Mouse (Mus musculus) embryonic facial prominence, embryonic 13.5 days (tissue): ENCODE measurements at regions not wholly inside any gene's neighbourhood (a gene's known extent, or its start where the extent isn't known, plus 50 kb on each side); places are given as distances from the start of the nearest gene placed in this dataset.
A peak's percentile ranks its signal among the peaks of the same experiment; 100 is the strongest.
"Not testable (repeated sequence)": the region's sequence is repeated elsewhere in the genome, so short reads cannot be mapped to it uniquely, and the experiment has no call there.

Source experiments
- ATAC-seq: fragments of 200-750 bp; cut with Nextera tagmentation; 2 replicates; pipeline ENCODE4 v1.8.0; 2017; ENCODE audit warnings: low read depth; ENCODE audit not compliant: insufficient number of reproducible peaks, insufficient read depth, low FRiP score, low TSS enrichment
- H3K27ac ChIP-seq: fragments of 300-500 bp; sonication (generic); 2 replicates; pipeline ENCODE4 v1.5.1; 2015; ENCODE audit warnings: moderate library complexity, mild to moderate bottlenecking, inconsistent platforms
- H3K27me3 ChIP-seq: fragments of 300-500 bp; sonication (generic); 2 replicates; pipeline ENCODE4 v1.6.1; 2015; ENCODE audit warnings: mild to moderate bottlenecking, inconsistent platforms
- H3K36me3 ChIP-seq: fragments of 300-500 bp; sonication (generic); 2 replicates; pipeline ENCODE4 v1.6.1; 2015; ENCODE audit warnings: mild to moderate bottlenecking, inconsistent platforms
- H3K4me1 ChIP-seq: fragments of 300-500 bp; sonication (generic); 2 replicates; pipeline ENCODE4 v1.6.1; 2015; ENCODE audit warnings: inconsistent platforms
- H3K4me2 ChIP-seq: fragments of 300-500 bp; sonication (generic); 2 replicates; pipeline ENCODE4 v1.6.1; 2015; ENCODE audit warnings: moderate library complexity, mild to moderate bottlenecking, inconsistent platforms
- H3K4me3 ChIP-seq: fragments of 300-500 bp; sonication (generic); 2 replicates; pipeline ENCODE4 v1.5.1; 2015; ENCODE audit warnings: mild to moderate bottlenecking, inconsistent platforms
- H3K9ac ChIP-seq: fragments of 300-500 bp; sonication (generic); 2 replicates; pipeline ENCODE4 v1.6.1; 2015; ENCODE audit warnings: mild to moderate bottlenecking, inconsistent platforms
- H3K9me3 ChIP-seq: fragments of 300-500 bp; sonication (generic); 2 replicates; pipeline ENCODE4 v1.6.1; 2016; ENCODE audit warnings: inconsistent platforms
- WGBS: fragments of 180-500 bp; shearing (Covaris S2); methylation state at CpG from one replicate; pipeline ENCODE4 v1.1.7; 2015; ENCODE audit warnings: mixed read lengths; 5-methylcytosine and 5-hydroxymethylcytosine counted together

GRCm38 (mm10) chr9:32958716-32959115 is 322.7 kb downstream of the Ets1 start:
- Histone ChIP-seq H3K9ac (no peak overlapping the region), H3K4me1 (peaks cover 4% of the 10 kb centered on the region; the same call in 1 of the 2 replicates), H3K27me3 (no peaks in the 10 kb centered on the region), H3K4me2 (no peak overlapping the region), H3K4me3 (no peak overlapping the region), H3K36me3 (no peaks in the 10 kb centered on the region), H3K27ac (no peak overlapping the region), H3K9me3 (no peaks in the 10 kb centered on the region)
- ATAC-seq: no peak
- WGBS: 60% methylated on average over 3 of the region's 3 CpGs

DNA sequence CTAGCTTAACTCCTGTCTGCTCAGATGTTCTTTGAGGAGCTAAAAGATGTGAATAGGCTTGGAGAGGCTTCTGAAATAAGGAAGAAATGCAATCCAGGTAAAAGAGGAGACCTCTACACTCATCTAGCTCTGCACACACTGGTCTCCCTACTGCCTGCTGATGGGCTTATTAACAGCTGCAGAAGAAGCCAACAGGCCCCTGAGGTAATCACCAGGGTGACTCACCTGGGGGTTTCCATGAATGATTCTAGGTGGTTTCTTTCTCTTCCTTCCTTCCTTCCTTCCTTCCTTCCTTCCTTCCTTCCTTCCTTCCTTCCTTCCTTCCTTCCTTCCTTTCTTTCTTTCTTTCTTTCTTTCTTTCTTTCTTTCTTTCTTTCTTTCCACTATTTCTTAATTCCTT is 323.4 kb downstream of the Ets1 start:
- not testable (repeated sequence) for H3K4me1 ChIP-seq, ATAC-seq, H3K36me3 ChIP-seq, H3K4me3 ChIP-seq, H3K27me3 ChIP-seq, H3K27ac ChIP-seq, H3K4me2 ChIP-seq, H3K9ac ChIP-seq, H3K9me3 ChIP-seq

DNA sequence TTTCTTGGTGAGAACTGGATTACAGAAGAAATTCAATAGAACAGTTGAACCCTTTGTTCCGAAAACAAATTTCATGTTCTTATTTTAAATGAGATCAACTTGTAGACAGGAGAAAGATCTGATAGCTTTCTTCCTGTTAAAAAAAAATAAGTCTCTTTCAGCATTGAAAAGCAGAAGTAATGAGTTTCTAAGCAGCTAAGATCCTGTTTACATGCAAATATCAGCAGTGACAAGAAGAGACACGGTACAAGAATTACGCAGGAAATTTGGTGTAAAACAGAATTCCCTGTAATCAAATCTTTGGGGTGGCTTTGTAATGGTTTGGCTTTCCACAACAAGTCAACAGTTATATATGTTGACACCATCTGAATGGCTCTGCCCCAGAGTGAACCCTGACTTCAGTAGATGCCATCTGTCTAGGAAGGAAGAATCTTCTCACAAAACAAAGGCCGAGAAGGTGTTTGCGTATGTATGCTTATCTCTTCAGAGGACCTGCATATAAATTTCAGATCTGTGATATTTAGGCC is 326.7 kb downstream of the Ets1 start:
- Histone ChIP-seq H3K4me3 (no peak overlapping the region), H3K4me1 (peaks cover 4% of the 10 kb centered on the region; the same call in 1 of the 2 replicates), H3K9me3 (no peaks in the 10 kb centered on the region), H3K4me2 (no peak overlapping the region), H3K36me3 (no peaks in the 10 kb centered on the region), H3K27me3 (no peaks in the 10 kb centered on the region), H3K27ac (no peak overlapping the region), H3K9ac (no peak overlapping the region)
- WGBS: 84% methylated on average over 5 of the region's 5 CpGs
- no peak for ATAC-seq

GRCm38 (mm10) chr9:32968446-32968845 is 332.4 kb downstream of the Ets1 start:
- H3K4me3 ChIP-seq: no peak overlapping the region
- no peak overlapping the region for H3K27ac ChIP-seq
- no peak overlapping the region for H3K9ac ChIP-seq
- no peak for ATAC-seq
- H3K36me3 ChIP-seq: no peaks in the 10 kb centered on the region
- no peaks in the 10 kb centered on the region for H3K9me3 ChIP-seq
- peaks cover 19% of the 10 kb centered on the region for H3K4me1 ChIP-seq
- H3K27me3 ChIP-seq: no peaks in the 10 kb centered on the region
- H3K4me2 ChIP-seq: no peak overlapping the region
- 40% methylated on average over 2 of the region's 2 CpGs for WGBS

DNA sequence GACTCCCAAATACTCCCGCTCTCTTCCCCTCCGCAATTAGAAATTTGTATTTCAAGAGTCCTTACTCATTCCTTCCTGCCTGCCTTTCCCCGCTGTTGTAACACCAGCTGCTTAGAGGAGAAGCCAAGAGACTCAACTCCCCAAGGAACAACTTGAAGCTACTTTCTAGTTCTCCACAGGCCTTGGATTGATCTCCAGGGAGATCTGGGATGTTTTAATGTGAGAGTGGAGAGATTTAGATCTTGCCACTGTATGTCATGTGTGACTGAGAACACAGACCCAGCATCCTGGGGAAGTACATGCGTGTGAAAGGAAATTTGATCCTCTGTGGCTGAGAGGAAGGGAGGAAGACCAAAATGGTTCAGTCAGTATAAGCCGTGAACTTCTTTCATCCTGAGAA is 335.4 kb downstream of the Ets1 start:
- H3K27me3 ChIP-seq: no peaks in the 10 kb centered on the region
- H3K9me3 ChIP-seq: no peaks in the 10 kb centered on the region
- ATAC-seq: no peak
- H3K4me1 ChIP-seq: peaks cover 22% of the 10 kb centered on the region
- no peaks in the 10 kb centered on the region for H3K36me3 ChIP-seq
- no peak overlapping the region for H3K27ac ChIP-seq
- no peak overlapping the region for H3K9ac ChIP-seq
- H3K4me2 ChIP-seq: no peak overlapping the region
- WGBS: 59% methylated on average over 5 of the region's 5 CpGs
- no peak overlapping the region for H3K4me3 ChIP-seq

- Histone ChIP-seq H3K27me3 (no peaks in the 10 kb centered on the region), H3K27ac (no peak overlapping the region), H3K9me3 (no peaks in the 10 kb centered on the region), H3K4me2 (no peak overlapping the region), H3K9ac (no peak overlapping the region), H3K36me3 (no peaks in the 10 kb centered on the region), H3K4me1 (peaks cover 22% of the 10 kb centered on the region), H3K4me3 (no peak overlapping the region)
- WGBS: 81% methylated on average over 7 of the region's 7 CpGs
- ATAC-seq: no peak
Observed at GRCm38 (mm10) chr9:32971926-32972325, 335.9 kb downstream of the Ets1 start.

- ATAC-seq: no peak
- Histone ChIP-seq H3K4me2 (no peak overlapping the region), H3K9me3 (no peaks in the 10 kb centered on the region), H3K9ac (no peak overlapping the region), H3K27me3 (no peaks in the 10 kb centered on the region), H3K27ac (no peak overlapping the region), H3K4me1 (peaks cover 22% of the 10 kb centered on the region), H3K4me3 (no peak overlapping the region), H3K36me3 (no peaks in the 10 kb centered on the region)
- 69% methylated on average over 7 of the region's 7 CpGs for WGBS
Observed at GRCm38 (mm10) chr9:32972431-32973052, 336.5 kb downstream of the Ets1 start.

DNA sequence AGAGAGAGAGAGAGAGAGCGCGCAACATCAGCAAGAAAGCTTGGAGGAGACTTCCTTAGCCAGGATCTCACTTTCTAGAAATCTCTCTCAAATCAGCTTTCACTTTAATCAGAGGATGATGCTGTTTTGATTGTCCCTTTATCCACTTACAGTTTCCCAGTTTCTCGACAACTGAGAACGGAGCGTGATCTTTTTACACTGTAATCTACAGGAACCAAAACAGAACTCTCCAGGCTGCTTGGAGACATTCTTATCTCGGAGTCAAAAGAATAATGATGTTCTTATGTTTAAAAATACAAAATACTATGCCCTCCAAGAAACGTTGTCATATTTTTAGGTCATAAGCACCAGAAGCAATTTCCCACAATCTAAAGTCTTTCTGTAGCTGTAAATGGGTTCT is 341.7 kb downstream of the Ets1 start:
- no peaks in the 10 kb centered on the region for H3K36me3 ChIP-seq
- WGBS: 67% methylated on average over 7 of the region's 7 CpGs
- H3K9me3 ChIP-seq: no peaks in the 10 kb centered on the region
- H3K27ac ChIP-seq: no peak overlapping the region
- H3K4me3 ChIP-seq: no peak overlapping the region
- H3K27me3 ChIP-seq: no peaks in the 10 kb centered on the region
- H3K9ac ChIP-seq: no peak overlapping the region
- no peak overlapping the region for H3K4me2 ChIP-seq
- ATAC-seq: no peak
- H3K4me1 ChIP-seq: peaks cover 9% of the 10 kb centered on the region

DNA sequence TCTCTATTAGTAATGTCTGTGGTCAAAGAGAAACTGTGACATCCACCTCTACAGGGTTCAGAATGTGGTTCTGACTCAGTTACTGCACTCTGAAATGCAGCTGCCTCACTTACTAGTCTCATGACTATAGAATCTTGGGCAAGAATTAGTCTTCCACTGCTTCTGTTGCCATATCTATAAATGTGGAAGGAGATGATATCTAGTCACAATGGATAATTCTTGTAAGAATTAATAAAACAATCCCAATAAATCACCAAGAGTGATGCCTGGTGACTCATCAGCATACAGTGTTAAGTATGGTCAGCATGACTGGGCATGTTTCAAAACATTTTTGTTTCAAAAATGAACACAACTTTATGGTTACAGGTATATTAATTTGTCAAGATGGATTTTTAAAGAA is 344.8 kb downstream of the Ets1 start:
- Histone ChIP-seq H3K27ac (no peak overlapping the region), H3K27me3 (no peaks in the 10 kb centered on the region), H3K4me2 (no peak overlapping the region), H3K9me3 (no peaks in the 10 kb centered on the region), H3K36me3 (no peaks in the 10 kb centered on the region), H3K9ac (no peak overlapping the region), H3K4me3 (no peak overlapping the region), H3K4me1 (peaks cover 7% of the 10 kb centered on the region)
- no peak for ATAC-seq

DNA sequence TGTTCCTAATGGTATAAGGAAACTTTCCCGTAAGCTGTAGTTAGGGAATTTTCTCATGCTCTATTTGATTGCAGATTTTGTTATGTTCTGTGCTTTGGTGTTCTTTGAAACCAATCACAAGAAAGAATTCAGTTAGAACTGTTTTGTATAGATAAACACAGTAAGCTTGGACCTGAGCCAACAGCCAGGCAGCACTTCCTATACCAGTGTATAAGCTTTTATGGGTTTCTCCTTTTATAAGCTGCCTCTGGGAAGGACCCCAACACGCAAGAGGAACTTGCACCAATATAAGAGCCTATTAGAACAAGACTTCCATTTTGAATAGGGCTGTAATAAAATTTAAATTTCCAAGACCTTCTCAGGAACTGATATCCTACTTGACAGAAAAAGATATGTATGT is 347.2 kb downstream of the Ets1 start:
- Histone ChIP-seq H3K36me3 (no peaks in the 10 kb centered on the region), H3K4me1 (peaks cover 28% of the 10 kb centered on the region), H3K4me3 (no peak overlapping the region), H3K27me3 (no peaks in the 10 kb centered on the region), H3K9ac (no peak overlapping the region), H3K27ac (no peak overlapping the region), H3K9me3 (no peaks in the 10 kb centered on the region), H3K4me2 (no peak overlapping the region)
- WGBS: 62% methylated on average over 2 of the region's 2 CpGs
- ATAC-seq: no peak

GRCm38 (mm10) chr9:32986836-32987673 is 351.0 kb downstream of the Ets1 start:
- H3K36me3 ChIP-seq: no peaks in the 10 kb centered on the region
- peak overlapping the region; percentile 10 for H3K4me3 ChIP-seq
- peaks cover 28% of the 10 kb centered on the region for H3K4me1 ChIP-seq
- WGBS: 20% methylated on average over 9 of the region's 9 CpGs
- ATAC-seq: peak; percentile 85
- no peaks in the 10 kb centered on the region for H3K27me3 ChIP-seq
- H3K9ac ChIP-seq: no peak overlapping the region
- H3K9me3 ChIP-seq: no peaks in the 10 kb centered on the region
- peak overlapping the region; percentile 47 for H3K4me2 ChIP-seq
- peak overlapping the region; percentile 90 for H3K27ac ChIP-seq

GRCm38 (mm10) chr9:32989006-32989405 is 353.0 kb downstream of the Ets1 start:
- WGBS: 90% methylated on average over 1 of the region's 1 CpGs

More at GRCm38 (mm10) chr9:32989006-32989405, 353.0 kb downstream of the Ets1 start:
- H3K4me3 ChIP-seq: no peak overlapping the region
- H3K27ac ChIP-seq: no peak overlapping the region
- H3K4me1 ChIP-seq: peaks cover 28% of the 10 kb centered on the region
- H3K36me3 ChIP-seq: no peaks in the 10 kb centered on the region
- no peak overlapping the region for H3K9ac ChIP-seq
- no peaks in the 10 kb centered on the region for H3K27me3 ChIP-seq
- no peaks in the 10 kb centered on the region for H3K9me3 ChIP-seq
- no peak for ATAC-seq
- no peak overlapping the region for H3K4me2 ChIP-seq
